Mouse (Mus musculus): ENCODE data around the gene Ms4a4d.

Gene Ms4a4d

GRCm38 (mm10) chr19:11574965-11575364, 38.4 kb downstream of the Ms4a4d start:
- DNase-seq (ENCODE audit: extremely low spot score) = no peak

- DNase-seq (ENCODE audit: extremely low spot score) = no peak
Measured at GRCm38 (mm10) chr19:11589205-11589604, 52.6 kb downstream of the Ms4a4d start.

GRCm38 (mm10) chr19:11589891-11590449, 53.4 kb downstream of the Ms4a4d start:
- DNase-seq (ENCODE audit: extremely low spot score) = no peak

GRCm38 (mm10) chr19:11601349-11601748, 64.7 kb downstream of the Ms4a4d start:
- no peak for DNase-seq (ENCODE audit: extremely low spot score)

GRCm38 (mm10) chr19:11602026-11602425, 65.4 kb downstream of the Ms4a4d start:
- no peak for DNase-seq (ENCODE audit: extremely low spot score)

- DNase-seq (ENCODE audit: extremely low spot score) = no peak
Measured at GRCm38 (mm10) chr19:11604603-11605002, 68.0 kb downstream of the Ms4a4d start, which contains the start of gene Ms4a6d. TSS of gene Ms4a6d (minus strand) at chr19:11604849.
